Mouse (Mus musculus) lung, adult 10 weeks (tissue): ENCODE results near the gene Moxd2. TPM values are rescaled to one million over a fixed set of nuclear protein-coding genes. Genes with fewer than 3 reads are reported as not detected.

Source experiments
- polyA plus RNA-seq: library from polyadenylated mRNA; stranded (reverse); fragments of 350-450 nt; fragmentation: Illumina TruSeq; extraction: RNeasy Lipid Tissue Mini Kit (QIAGEN cat#74804); gene quantifications from one replicate; pipeline ENCODE4 v1.2.3, GENCODE M21; 2014; ENCODE audit warnings: low read depth, low replicate concordance; ENCODE audit not compliant: insufficient read depth

The Moxd2 gene
- not detected for polyA plus RNA-seq

DNA sequence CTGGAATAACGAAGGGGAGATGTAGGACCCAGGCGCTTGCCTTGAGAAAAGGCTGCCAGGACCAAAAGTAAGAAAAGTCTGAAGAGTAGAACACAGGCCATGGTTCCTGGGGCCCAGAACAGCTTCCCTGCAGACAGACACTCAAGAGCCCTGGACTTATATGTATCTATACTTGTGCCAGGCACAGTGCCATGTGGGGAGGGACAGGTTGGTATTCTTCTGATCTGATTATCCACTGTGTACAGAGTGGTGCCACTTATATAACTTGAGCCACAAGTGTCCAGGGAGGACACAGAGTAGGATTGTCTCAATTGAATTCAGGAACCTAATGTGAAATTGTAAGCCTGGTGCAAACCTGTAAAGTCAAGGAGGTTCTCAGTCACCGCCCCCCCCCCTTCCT, at the start of gene Moxd2:
TSS of gene Moxd2 (minus strand) at position 101 of the 400 bp plus-strand sequence.

DNA sequence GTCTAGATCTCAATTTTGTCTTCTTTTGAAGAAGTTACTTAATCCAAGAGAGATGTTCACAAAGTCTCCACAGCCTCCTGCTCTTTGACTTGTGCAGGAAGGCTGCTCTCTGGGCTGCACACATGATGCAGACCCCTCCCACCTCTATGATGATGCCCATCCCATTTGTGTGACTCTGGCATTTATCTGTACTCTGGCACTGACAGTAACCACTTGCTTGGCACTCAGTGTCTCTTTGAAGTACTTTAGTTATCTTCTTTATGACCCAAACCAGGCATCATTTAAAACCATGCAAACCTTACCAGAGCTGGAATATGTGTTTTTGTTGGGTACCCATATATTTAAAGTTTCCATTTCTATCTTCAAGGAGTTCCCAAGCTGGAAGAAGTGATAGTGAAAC, 13.0 kb upstream of the Moxd2 start, which contains the start of gene Prss58:
TSS of gene Prss58 (minus strand) at position 101 of the 400 bp plus-strand sequence.

Other genes starting within 250 kb of the Moxd2 start
- gene Prss58, start 12.9 kb upstream of the Moxd2 start, polyA plus RNA-seq, result not detected
- gene 1700074P13Rik, start 53.1 kb upstream of the Moxd2 start, polyA plus RNA-seq, result not detected
- gene Gm4744, start 64.4 kb upstream of the Moxd2 start, polyA plus RNA-seq, result not detected
- not detected for gene 1810009J06Rik, start 77.3 kb upstream of the Moxd2 start, polyA plus RNA-seq
- not detected for gene Gm2663, start 112.0 kb upstream of the Moxd2 start, polyA plus RNA-seq
- gene 2210010C04Rik, start 148.0 kb upstream of the Moxd2 start, polyA plus RNA-seq, result not detected